Mouse (Mus musculus) E14TG2a.4 (cell line): ENCODE measurements around the gene Ankrd13a.

Source experiments
- CTCF ChIP-seq: conservative IDR thresholded peaks from 2 replicates; pipeline ENCODE4 v1.5.1; 2014; ENCODE audit warnings: low read length
- NANOG ChIP-seq: IDR thresholded peaks from 2 replicates; pipeline ENCODE4 v1.6.1; 2014; ENCODE audit warnings: borderline replicate concordance, low read length, mixed read lengths
- POU5F1 ChIP-seq: IDR thresholded peaks from 2 replicates; pipeline ENCODE4 v1.6.1; 2014; ENCODE audit warnings: low read length, borderline replicate concordance

DNA sequence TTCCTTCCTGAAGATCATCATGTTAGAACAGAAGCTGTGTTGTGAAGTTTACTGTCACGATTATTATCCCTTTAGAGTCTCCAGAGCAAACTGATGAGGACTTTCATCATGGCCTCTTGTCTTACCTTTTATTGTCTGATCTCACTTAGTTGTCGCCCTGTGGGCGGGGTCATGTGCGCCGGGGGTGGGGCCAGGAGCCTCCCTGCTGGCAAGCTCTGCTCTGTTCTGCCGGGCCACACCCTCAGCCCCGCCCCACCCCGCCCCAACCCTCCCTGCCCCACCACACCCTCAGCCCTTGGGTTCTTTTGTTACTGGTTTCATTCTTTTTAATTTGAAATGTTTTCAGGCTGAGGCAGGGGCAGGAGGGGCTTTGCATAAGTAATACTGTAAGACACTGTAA, 26.6 kb downstream of the Ankrd13a start:
- TF ChIP-seq CTCF (no peak), NANOG (no peak), POU5F1 (no peak)
